Mouse (Mus musculus): ENCODE results near the gene Slc35d2. TPM values are rescaled to one million over a fixed set of nuclear protein-coding genes. Genes with fewer than 3 reads are reported as not detected.
A peak's percentile ranks its signal among the peaks of the same experiment; 100 is the strongest.

The Slc35d2 gene
- total RNA-seq (2022): 10 to 100 TPM in 3 of 4 experiments, 1 to 10 TPM in 1; 6.9 to 10.6 (median 10.3) TPM

DNA sequence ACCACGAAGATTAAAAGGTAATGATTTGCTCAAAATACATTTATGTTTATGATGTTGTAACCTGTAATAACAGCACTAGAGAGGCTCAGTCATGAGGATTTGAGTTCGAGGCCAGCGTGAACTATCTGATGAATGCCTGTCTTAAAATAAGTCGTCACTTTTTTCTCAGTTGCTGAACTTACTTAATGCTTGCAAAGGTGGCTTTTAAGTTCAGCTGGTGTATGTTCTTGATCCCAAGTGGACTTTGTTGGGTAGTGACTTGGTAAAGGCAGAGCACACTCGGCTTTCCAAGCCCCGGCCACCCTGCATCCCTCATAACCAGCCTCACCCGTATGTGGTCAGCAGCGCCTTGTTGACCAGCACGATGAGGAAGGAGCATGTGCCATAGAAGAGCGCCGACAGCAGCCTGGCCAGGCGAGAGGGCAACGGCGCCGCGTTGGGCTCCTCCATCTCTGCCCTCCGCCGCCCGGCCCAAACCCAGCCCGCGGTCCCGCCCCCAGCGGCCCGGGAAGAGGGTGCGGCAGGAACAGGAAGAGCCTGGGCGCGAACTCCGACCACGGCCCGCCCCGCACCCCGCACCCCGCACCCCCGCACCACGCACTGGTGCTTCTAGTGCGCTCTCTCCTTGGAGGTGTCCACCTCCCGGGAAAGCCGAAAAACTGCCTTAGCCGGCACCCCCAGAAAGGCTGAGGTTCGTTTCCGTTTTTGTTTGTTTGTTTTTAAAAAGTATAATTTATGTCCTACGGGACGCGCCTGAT lies at the start of gene Slc35d2:
Gene Slc35d2 (minus strand): TSS at position 511 of the 758 bp plus-strand sequence.
- peak; percentile 54 for DNase-seq

DNA sequence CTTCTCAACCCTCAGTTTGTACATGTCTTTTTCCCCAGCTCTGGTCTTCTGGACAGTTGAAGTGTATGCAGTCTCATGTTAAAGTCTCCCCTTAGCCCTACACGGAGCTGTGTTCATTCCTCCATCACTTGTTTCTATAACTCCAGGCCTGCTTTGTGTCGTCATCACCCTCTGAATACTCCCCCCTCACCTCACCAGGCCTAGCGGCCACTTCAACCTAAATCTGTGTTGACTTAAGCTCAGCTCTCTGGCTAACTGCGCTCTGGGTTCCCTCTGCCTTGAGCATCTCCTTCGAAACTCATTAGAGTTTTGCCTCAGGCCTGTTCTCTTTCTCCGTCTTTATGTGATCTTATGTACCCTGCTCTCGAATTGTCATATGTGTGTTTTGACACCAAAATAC lies 48.8 kb upstream of the Slc35d2 start:
- DNase-seq: no peak

DNA sequence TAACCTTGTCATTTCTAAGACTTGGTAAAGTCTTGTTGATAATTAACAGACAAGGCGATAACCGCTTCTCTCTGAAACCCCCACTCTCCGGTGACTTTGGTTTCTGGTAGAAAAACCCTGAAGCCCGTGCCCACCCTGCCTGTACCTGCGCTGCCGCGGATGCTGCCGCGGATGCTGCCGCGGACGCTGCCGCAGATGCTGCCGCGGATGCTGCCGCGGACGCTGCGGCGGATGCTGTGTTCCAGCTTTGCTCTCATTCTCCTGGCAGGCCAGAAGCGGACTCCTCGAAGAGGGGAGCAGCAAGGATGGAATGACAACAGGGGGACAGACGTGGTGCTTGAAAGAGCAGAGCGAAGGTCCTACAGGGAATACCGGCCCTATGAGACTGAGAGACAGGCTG lies 40.6 kb upstream of the Slc35d2 start:
- DNase-seq: no peak

DNA sequence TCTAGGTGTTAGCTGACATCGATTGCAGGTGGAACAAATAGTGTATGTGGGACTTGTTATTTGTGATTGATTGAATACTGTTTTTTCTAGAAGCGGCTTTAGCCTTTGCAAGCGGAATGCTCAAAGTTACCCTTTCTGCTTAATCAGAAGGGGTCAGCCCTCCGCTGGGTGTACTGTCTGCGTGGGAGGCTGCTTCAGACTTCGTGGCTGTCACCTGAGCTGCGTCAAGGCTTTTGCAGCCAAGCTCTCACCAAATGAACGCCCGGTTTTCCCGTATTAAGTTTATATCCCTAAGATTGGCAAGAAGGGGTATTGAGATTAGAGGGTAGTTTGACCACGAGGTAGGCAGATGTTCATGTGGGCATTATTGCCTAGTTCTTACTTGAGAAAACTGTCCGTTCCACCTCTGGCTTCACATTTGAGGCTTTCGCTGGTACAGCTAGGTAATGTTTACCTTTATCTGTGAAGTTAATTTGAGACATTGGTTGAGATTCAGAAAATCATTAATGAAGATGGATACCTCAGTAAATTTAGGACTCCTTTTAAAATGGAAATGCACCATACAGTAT lies 34.1 kb upstream of the Slc35d2 start:
- no peak for DNase-seq

DNA sequence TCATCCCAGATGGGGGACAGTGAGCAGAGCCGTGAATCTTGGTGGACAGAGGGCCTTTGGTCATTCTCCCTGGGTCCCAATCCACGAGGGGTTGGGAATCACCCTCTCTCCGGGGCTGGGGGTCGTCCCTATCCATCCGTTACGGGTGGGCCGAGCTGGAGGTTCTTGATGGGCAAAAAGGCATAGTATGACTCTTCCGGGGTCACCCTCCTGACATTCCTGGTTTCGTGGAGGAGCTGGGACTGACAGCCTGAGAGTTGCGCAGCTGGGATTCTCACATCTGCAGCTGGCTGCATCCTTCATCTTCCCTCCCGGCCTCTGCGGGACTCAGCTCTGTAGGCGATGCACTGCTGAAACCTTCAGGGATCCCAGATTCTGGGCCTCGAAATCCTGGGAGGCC lies 33.5 kb upstream of the Slc35d2 start:
- no peak for DNase-seq

DNA sequence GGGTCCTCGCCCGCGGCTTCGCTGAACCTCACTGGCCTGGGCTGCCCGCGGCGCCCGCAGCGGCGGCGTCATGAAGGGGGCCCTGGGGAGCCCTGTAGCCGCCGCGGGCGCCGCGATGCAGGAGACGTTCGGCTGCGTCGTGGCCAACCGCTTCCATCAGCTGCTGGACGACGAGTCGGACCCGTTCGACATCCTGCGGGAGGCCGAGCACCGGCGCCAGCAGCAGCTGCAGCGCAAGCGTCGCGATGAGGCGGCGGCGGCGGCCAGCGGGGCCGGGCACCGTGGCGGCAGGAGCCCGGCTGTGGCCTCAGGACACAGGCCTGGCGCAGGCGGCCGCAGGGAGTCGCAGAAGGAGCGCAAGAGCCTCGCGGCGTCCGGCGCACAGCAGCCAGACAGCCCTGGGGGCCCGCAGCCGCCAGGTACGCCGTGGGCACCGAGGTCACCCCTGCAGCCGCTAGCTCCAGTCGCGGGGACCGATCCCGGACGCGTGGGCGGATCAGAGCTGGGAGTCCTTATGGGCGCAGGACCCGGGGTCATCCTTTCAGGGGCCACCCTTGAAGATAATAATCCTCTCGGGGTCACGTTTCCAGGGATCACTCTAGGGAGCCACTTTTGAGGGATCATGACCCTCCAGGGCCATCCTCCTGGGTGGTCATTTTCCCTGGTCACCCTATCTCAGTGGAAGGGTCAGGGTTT lies 32.9 kb upstream of the Slc35d2 start:
- DNase-seq: peak; percentile 31

DNA sequence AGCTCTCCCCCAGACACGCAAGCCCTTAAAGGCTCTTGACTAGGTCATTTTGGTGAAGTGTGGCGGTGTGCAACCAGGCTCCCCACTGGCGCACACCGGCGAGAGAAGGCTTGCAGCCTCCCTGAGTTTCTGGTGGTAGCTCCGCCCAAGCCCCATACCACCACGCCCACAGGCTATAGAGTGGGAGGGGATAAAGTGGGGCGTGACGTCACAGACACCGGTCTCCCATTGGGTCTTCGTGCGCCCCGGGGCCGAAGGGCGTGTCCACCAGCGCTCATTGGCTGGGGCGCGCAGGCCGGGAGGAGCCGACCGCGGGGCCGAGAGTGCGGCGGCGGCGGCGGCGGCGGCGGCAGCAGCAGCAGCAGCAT lies 32.4 kb upstream of the Slc35d2 start, which contains the start of gene Habp4:
Gene Habp4 (plus strand): TSS at position 277 of the 368 bp plus-strand sequence.
- DNase-seq: peak; percentile 98

DNA sequence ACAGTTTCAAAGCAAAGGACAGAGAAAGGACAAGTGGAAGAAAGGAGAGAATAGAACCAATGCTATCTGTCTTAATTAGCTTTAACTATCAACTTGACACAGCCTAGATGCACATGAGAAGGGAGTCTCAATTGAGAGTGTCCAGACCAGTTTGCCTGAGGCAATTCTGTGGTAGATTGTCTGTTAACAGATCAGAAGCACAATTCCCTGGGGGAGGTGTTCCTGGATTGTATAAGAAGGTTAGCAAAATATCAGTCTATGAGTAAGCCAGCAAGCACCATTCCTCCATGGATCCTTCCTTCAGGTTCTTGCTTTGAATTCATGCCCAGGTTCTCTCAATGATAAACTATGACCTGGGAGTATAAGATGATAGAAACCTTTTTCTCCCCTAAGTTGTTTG lies 27.8 kb upstream of the Slc35d2 start:
- DNase-seq: no peak

DNA sequence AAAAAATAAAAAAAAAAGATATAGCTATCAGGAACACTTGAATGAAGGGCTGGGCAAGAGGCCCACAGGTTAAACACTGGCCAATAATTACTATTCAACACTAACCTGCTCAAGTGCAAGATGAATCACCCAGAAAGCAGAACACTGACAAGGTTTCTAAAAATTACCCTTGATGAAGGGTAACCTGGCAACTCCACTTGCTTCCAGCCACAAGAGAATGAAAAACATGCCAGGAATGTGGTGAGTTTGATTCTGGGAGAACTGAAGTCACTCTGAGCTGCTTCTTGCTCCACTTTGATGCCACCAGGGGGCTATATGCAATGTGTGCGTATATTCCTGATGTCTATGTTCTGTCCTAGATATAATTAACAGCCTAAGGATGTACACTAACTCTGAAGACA lies 26.0 kb upstream of the Slc35d2 start:
- no peak for DNase-seq

DNA sequence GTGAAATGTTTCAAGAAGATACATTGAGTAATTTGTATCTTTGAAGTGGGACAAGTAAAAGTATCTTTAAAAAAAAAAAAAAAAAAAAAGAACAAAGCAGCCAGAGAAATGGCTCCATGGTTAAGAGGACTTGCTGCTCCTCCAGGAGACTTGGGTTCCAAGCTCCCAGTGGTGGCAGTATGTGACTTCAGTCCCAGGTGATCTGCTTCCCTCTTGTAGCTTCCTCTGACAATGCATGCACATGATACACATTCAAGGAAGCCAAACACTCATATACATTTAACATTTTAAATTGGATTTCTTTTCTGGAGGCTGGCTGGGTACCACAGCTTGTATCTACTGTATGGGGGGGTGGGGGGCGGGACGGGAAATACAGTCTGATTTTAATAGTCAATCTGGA lies 25.5 kb upstream of the Slc35d2 start:
- DNase-seq: no peak

DNA sequence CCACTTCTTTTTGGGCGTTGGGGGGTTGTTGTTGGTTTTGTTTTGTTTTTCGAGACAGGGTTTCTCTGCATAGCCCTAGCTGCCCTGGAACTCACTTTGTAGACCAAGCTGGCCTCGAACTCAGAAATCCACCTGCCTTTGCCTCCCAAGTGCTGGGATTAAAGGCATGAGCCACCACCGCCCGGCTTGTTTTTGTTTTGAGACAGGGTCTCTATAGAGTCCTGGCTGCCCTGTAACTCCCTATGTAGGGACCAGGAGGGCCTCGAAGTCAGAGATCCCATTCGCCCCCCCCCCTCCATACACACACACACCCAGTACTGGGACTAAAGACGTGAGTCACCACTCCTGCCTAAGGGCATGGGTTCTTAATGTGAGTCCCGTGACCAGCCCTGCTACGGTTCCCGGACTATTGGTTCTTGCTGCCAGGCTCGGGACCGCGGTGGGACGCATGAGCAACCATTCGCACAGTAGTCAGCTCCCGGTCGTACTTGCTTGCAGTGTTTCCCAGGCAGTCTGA lies 24.6 kb upstream of the Slc35d2 start:
- peak; percentile 64 for DNase-seq

DNA sequence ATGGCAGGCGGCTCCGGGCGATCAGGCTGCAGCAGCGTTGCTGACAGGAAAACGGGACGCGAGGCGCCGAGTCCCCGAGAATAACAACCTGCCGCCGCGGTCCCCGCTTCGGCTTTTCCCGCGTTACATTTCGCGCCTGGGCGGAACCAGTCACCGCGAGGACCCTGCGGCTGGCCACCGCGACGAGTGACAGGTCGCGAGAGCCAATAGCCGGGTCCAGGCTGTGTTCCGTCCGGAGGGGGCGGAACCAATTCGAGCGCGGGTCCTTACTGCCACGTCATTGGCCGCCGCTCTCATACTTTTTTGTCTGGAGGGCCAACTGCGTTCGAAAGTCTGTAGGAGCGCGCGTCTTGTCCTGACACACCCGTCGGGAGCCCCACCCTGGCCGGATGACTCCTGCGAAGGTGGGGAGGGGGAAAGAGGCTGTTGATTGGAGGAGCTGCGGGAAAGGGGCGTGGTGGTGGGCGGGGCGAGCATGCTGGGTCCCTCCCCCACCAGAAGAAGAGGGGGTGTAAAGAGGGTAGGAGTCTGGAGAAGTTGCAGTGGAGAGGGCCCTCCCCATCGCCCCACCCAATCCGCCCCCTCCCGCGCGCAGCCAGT lies 24.0 kb upstream of the Slc35d2 start, which contains the start of gene Zfp367:
Gene Zfp367 (minus strand): TSS at position 120 of the 600 bp plus-strand sequence.
- peak; percentile 100 for DNase-seq

DNA sequence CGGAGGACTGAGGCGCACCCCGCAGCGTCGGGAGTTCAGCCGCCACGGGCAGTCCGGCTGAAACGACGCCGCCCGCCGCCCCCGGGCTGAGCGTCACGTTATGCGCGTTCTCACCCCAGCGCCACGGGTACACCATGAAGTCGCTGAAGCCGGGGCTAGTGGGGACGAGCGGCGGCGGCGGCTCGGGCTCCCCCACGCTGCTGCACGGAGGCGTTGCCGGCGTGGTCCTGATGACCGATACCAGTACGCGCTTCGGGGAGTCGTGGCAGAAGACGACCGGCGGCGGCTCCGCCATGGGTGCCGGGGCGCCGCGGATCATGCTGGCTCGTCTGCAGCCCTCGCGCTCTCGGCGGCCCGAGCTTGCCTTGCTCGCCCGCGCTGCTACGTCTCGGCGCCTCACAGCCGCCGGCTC lies 23.5 kb upstream of the Slc35d2 start:
- DNase-seq: no peak

DNA sequence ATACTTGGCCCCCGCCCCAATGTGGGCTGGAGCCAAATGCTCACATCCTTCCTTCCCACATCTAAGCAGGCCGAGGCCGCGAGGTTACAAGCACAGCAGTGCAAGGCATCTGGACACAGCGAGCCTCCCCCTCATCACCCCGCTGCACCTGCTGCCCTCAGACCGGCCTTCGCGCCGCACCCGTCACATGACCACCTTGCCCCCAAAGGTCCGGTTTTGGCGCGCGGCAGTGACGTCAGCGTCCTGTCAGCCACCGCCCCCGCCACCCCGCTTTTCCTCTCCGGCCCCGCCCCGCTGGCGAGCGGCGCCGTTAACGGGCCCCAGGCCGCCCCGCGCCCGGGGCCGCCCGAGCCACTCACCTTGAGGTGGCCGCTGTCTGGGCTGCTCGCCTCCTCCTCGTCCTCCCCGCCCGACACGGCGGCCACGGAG lies 23.1 kb upstream of the Slc35d2 start:
- peak; percentile 86 for DNase-seq

DNA sequence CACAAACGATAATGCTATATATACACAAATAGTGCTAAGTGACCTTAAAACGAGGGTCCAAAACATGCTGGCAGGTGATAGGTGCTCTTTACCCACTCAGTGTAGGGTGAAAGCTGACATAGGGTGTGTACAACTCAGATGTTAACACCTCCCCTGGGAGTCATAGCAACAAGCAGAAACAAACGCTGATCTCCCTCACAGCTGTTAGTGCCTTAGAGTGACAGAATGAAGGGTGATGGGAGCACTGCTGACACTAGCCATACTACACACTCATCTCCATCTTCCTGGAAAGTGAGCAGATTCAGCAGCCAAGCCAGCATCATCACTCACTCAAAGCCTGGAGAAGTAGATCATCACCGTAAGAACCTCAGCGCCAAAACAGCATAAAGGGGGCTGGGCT lies 21.0 kb upstream of the Slc35d2 start:
- no peak for DNase-seq

DNA sequence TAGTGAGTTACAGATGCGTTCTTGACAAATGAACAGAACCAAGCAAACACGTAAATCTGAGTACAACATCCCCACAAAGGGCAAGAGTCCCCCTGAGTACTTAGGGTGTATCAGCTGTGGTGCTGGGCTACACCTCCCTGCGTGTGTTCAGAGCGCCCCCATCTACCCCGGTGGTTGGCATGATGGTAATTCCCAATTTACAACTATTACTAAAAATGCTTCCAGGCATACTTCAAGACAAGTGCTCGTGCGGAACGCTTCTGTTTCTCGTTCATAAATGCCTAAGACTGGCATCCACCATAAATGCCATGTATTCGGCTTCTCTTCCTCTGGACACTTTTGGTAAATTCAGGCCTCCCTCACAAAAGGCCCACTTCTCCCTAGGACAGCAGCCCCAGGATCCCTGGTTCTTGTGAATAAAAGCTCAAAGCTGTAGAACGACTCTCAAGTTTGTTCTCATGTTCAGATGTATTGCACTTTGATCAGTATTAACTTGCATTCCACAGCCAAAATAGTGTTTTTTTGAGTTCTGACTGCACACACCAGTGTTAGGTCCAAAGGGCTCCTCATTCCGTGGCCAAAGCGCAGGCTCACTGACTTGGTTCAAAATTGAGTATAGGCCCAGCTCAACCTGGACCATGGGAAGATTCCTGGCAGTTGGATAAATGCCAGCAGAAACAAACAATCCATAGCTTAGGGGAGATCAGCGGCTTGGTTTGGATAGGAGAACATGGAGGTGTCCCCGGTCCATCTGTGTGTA lies 628 bp upstream of the Slc35d2 start:
- DNase-seq: peak; percentile 42

DNA sequence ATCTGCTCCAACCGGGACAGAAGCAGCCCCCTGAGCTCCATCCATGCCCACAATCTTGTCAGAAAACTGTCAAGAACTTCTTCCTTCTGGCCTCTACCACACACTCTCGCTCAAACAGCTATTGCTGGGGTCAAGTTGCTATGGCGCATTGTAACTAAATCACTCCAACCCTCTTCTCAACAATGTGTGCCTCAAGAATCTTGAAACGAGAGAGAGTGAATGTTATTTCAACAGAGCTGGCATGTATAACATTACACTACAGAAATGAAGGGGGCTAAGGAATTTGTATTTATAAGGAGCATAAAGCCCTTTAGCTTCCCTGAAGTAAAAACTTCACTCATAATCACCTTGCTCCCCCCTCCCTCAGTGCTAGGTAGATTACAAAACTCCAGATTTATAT lies 2.9 kb downstream of the Slc35d2 start:
- no peak for DNase-seq

DNA sequence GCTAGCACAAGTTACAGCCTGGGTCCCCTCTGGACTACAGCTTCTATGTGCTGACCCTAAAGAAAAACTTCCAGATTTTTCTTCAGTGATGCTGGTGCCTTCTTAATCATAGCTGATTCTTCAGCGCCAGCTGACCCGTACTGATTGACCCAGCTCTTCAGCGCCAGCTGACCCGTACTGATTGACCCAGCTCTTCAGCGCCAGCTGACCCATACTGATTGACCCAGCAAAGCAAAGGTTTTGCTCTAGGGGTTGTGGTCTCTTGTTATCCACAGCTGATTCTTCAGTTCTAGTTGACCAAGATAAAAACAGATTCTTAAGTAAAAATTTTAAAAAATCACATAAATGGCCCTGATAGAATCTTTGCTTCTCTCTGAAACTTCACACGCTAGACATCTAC lies 4.3 kb downstream of the Slc35d2 start:
- DNase-seq: no peak

DNA sequence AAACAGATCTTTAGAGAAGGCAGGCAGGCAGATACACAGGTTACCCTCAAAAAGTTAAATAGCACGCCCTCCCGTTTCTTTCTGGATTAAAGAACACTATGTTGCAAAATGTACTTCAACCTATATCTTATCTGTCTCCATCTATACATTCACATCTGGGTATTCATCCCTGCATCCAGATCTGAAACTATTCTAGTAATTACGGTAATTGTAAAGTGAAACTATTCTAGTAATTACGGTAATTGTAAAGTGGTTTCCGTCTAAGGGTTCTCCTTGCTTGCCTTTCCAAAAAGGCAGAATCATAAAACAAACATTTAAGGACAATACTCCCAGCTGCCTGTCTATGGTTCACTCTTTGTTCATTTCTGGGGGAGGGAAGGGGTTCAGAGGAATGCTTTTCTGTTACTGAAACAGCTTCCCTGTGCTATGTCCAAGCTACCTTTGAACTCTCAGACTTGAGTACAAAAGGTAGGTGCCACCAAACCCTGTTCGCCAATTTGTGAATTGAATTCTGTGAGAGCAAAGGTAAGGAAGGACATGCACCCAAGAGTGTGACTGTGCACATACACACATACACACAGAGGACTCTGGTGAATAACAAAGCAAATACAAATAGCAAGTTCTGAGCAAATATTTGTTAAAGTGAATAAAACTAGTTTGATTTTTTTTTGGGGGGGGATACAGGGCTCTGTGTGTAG lies 5.5 kb downstream of the Slc35d2 start:
- DNase-seq: no peak

DNA sequence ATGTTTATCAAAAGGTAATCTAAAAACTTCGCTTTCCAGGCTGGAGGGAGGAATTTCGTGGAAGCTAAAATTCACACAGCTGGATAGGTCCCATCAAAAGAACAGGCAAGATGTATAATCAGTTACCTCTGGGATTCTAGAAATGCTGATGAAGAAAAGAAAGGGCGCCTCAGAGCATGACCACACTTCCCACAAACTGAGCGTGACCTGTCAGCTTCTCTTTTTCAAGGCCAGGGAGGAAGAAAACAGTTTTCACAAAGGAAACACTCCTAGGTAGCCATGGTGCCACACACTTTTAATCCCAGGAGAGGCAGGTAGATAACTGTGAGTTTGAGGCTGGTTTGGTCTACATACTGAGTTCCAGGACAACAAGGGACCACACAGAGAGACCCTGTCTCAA lies 8.4 kb downstream of the Slc35d2 start:
- no peak for DNase-seq

DNA sequence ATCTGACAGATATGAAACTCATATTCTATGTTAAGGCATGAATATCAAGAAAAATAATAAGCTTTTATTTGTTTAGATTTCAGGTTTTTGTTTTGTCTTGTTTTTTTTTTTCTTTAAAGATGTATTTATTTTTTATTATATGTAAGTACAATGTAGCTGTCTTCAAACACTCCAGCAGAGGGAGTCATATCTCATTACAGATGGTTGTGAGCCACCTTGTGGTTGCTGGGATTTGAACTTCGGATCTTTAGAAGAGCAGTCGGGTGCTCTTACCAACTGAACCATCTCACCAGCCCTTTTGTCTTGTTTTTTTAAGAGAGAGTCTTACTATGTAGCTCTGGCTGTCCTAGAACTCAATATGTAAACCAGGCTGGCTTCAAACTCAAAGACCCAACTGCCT lies 11.7 kb downstream of the Slc35d2 start:
- no peak for DNase-seq

DNA sequence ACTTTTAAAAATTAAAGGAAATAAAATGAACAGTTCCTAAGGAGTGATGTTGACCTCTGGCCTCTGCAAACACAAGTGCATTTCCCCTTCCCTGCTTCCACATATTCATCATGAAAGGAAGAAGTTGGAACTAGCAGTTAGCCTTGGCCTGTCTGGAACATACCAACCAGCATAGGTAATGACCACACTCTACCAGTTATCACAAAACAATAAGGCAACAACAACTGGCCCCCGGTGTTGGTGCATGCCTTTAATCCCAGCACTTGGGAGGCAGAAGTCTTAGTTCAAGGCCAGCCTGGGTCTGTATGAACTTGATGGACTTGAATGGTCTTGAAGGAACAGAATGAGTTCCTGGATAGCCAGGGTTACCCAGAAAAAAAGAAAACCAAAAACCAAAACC lies 18.7 kb downstream of the Slc35d2 start:
- DNase-seq: no peak

Data from adrenal gland, adult 8-10 months (tissue).